7 mouse cellular contexts compared by ENCODE assay signal in genomic region chr8:124020439-124021236, GRCm38 (mm10). TPM values are rescaled to one million over a fixed set of nuclear protein-coding genes. Genes with fewer than 3 reads are reported as not detected.
DNase-seq lines count a peak whose midpoint lies in the region; TF ChIP-seq lines count a peak whose summit lies in the region.

No protein-coding gene starts in this region.

- H3K9me3 ChIP-seq in CH12.LX (replicated peaks; ENCODE audit: low read length) = no peaks in the 10 kb centered on the region
- no peaks in the 10 kb centered on the region for H3K9me3 ChIP-seq in erythroblast, embryonic 14.5 days (ENCODE audit: control insufficient read depth, low read length)
- H3K9me3 ChIP-seq in hindbrain, embryonic 10.5 days = no peaks in the 10 kb centered on the region
- no peaks in the 10 kb centered on the region for H3K9me3 ChIP-seq in limb, embryonic 10.5 days (replicated peaks)
- H3K9me3 ChIP-seq in midbrain, embryonic 10.5 days (replicated peaks) = no peaks in the 10 kb centered on the region

- H3K9ac ChIP-seq in CH12.LX (ENCODE audit: insufficient read depth, low read depth) = peak overlapping the region; percentile 91

- peak overlapping the region; percentile 83 for H3K4me2 ChIP-seq in CH12.LX (ENCODE audit: insufficient read depth, low read depth, poor library complexity, severe bottlenecking)

- H3K4me1 ChIP-seq in CH12.LX (ENCODE audit: control insufficient read depth in 1 of 2, insufficient read depth in 2 of 2) = peaks cover 7 to 56% of the 10 kb centered on the region in 2 experiments; a peak in 3 of 4 replicates
- peaks cover 73% of the 10 kb centered on the region for H3K4me1 ChIP-seq in erythroblast, embryonic 14.5 days (ENCODE audit: control insufficient read depth)
- H3K4me1 ChIP-seq in hindbrain, embryonic 10.5 days (replicated peaks) = peaks cover 39% of the 10 kb centered on the region
- H3K4me1 ChIP-seq in limb, embryonic 10.5 days = peaks cover 27% of the 10 kb centered on the region
- peaks cover 37% of the 10 kb centered on the region for H3K4me1 ChIP-seq in midbrain, embryonic 10.5 days
- H3K4me1 ChIP-seq in small intestine, adult 2 months (ENCODE audit: control insufficient read depth, insufficient read depth, insufficient read length, low read length) = peaks cover 5% of the 10 kb centered on the region; the same call in 1 of the 2 replicates

- DNase-seq in CH12.LX (ENCODE audit: extremely low read depth) (peak; percentile 44), adipocyte (ENCODE audit: low spot score) (peak; percentile 40)
- no peak for DNase-seq in hindbrain, embryonic 10.5 days (ENCODE audit: low spot score)
- DNase-seq in limb, embryonic 10.5 days (ENCODE audit: low spot score) = peak; percentile 83
- no peak for DNase-seq in midbrain, embryonic 10.5 days (ENCODE audit: low spot score)

- no peak; the same call in 1 of the 2 replicates for TF ChIP-seq POLR2A in CH12.LX (IDR thresholded peaks at IDR 0.05; ENCODE audit: low read depth, low read length)
- TF ChIP-seq POLR2A in small intestine, adult 2 months (IDR thresholded peaks at IDR 0.05; ENCODE audit: low read depth, low read length) = no peak

- H3K27ac ChIP-seq in CH12.LX (ENCODE audit: insufficient read depth, low read depth) = peak overlapping the region; percentile 78
- peak overlapping the region; percentile 99 for H3K27ac ChIP-seq in hindbrain, embryonic 10.5 days
- H3K27ac ChIP-seq in limb, embryonic 10.5 days = peak overlapping the region; percentile 98
- peak overlapping the region; percentile 98 for H3K27ac ChIP-seq in midbrain, embryonic 10.5 days (replicated peaks)
- H3K27ac ChIP-seq in small intestine, adult 2 months (ENCODE audit: insufficient read depth, low read depth, low read length) = peak overlapping the region; percentile 83

- TF ChIP-seq RAD21 in CH12.LX (IDR thresholded peaks at IDR 0.05; ENCODE audit: low read depth, low read length) = no peak

- peak overlapping the region; percentile 74 to 97 (median 91) for H3K4me3 ChIP-seq in CH12.LX (replicated peaks in 1 of 3; ENCODE audit: low read depth in 2 of 3, low read length in 2 of 3, poor library complexity in 1 of 3)
- H3K4me3 ChIP-seq in erythroblast, embryonic 14.5 days (replicated peaks) = peak overlapping the region; percentile 68
- peak overlapping the region; percentile 87 for H3K4me3 ChIP-seq in hindbrain, embryonic 10.5 days
- peak overlapping the region; percentile 86 for H3K4me3 ChIP-seq in limb, embryonic 10.5 days
- peak overlapping the region; percentile 85 for H3K4me3 ChIP-seq in midbrain, embryonic 10.5 days
- peak overlapping the region; percentile 89 for H3K4me3 ChIP-seq in small intestine, adult 2 months (ENCODE audit: low read depth, low read length)

- H3K79me2 ChIP-seq in CH12.LX (replicated peaks; ENCODE audit: control insufficient read depth, extremely low read depth, insufficient read depth, poor library complexity, severe bottlenecking) = peaks cover 65% of the 10 kb centered on the region

- WGBS in hindbrain, embryonic 10.5 days = 1% methylated on average over 76 of the region's 87 CpGs
- 1% methylated on average over 66 of the region's 87 CpGs for WGBS in limb, embryonic 10.5 days
- 4% methylated on average over 69 of the region's 87 CpGs for WGBS in midbrain, embryonic 10.5 days
- under 1% methylated on average over 65 of the region's 87 CpGs for WGBS in small intestine, adult 2 months

- dilution Hi-C loops in CH12.LX (cut with MboI; ENCODE audit: extremely low pct_ligation_motif_present, extremely low pct_unique_long_range_greater_than_20kb, low sequenced_read_pairs) = no loop called here

- no peaks in the 10 kb centered on the region for H3K27me3 ChIP-seq in CH12.LX (replicated peaks)
- H3K27me3 ChIP-seq in erythroblast, embryonic 14.5 days (ENCODE audit: control insufficient read depth) = no peaks in the 10 kb centered on the region
- H3K27me3 ChIP-seq in hindbrain, embryonic 10.5 days (ENCODE audit: insufficient read depth, poor library complexity, severe bottlenecking) = no peaks in the 10 kb centered on the region
- no peaks in the 10 kb centered on the region for H3K27me3 ChIP-seq in limb, embryonic 10.5 days (ENCODE audit: low read depth, poor library complexity, severe bottlenecking)
- H3K27me3 ChIP-seq in midbrain, embryonic 10.5 days (ENCODE audit: low read depth, poor library complexity, severe bottlenecking) = no peaks in the 10 kb centered on the region
- H3K27me3 ChIP-seq in small intestine, adult 2 months (ENCODE audit: control insufficient read depth, insufficient read depth, low read length) = no peaks in the 10 kb centered on the region

- peaks cover 10 to 46% of the 10 kb centered on the region in 2 experiments for H3K36me3 ChIP-seq in CH12.LX (replicated peaks in 1 of 2; ENCODE audit: control insufficient read depth in 1 of 2, insufficient read depth in 1 of 2, low read length in 1 of 2)
- H3K36me3 ChIP-seq in erythroblast, embryonic 14.5 days (ENCODE audit: control insufficient read depth) = peaks cover 67% of the 10 kb centered on the region
- H3K36me3 ChIP-seq in hindbrain, embryonic 10.5 days = peaks cover 22% of the 10 kb centered on the region
- peaks cover 30% of the 10 kb centered on the region for H3K36me3 ChIP-seq in limb, embryonic 10.5 days
- peaks cover 29% of the 10 kb centered on the region for H3K36me3 ChIP-seq in midbrain, embryonic 10.5 days
- peaks cover 8% of the 10 kb centered on the region for H3K36me3 ChIP-seq in small intestine, adult 2 months (ENCODE audit: control insufficient read depth, insufficient read depth, low read length)

- in situ Hi-C loops in CH12.LX (cut with MboI; ENCODE audit: low pct_ligation_motif_present, low pct_unique_long_range_greater_than_20kb, low sequenced_read_pairs) = no loop called here

- TF ChIP-seq CTCF in CH12.LX (conservative IDR thresholded peaks at IDR 0.05 in 1 of 2, IDR thresholded peaks at IDR 0.05 in 1 of 2; ENCODE audit: low read depth in 2 of 2, low read length in 2 of 2) = no peak
- TF ChIP-seq CTCF in small intestine, adult 2 months (IDR thresholded peaks at IDR 0.05; ENCODE audit: extremely low read depth, insufficient read length, insufficient replicate concordance, low read depth, low read length) = no peak

- no peak for TF ChIP-seq EP300 in CH12.LX (IDR thresholded peaks at IDR 0.05; ENCODE audit: low read length)

TF ChIP-seq in CH12.LX, 34 proteins besides CTCF, POLR2A, EP300 and RAD21 (continues in another document):
- TF ChIP-seq JUND (conservative IDR thresholded peaks at IDR 0.05; ENCODE audit: low read depth, low read length) (no peak), NELFE (IDR thresholded peaks at IDR 0.05; ENCODE audit: low read depth, low read length) (no peak; the same call in none of the 2 replicates), ZKSCAN1 (IDR thresholded peaks at IDR 0.05; ENCODE audit: borderline replicate concordance, low read depth, low read length) (no peak), ZMIZ1 (IDR thresholded peaks at IDR 0.05; ENCODE audit: low read depth, low read length) (no peak), ELF1 (IDR thresholded peaks at IDR 0.05; ENCODE audit: low read depth, low read length) (no peak), ETS1 (conservative IDR thresholded peaks at IDR 0.05; ENCODE audit: low read depth, low read length) (no peak), MEF2A (IDR thresholded peaks at IDR 0.05; ENCODE audit: borderline replicate concordance, low read depth, low read length) (no peak), SMC3 (IDR thresholded peaks at IDR 0.05; ENCODE audit: low read depth, low read length) (no peak), TCF12 (IDR thresholded peaks at IDR 0.05; ENCODE audit: low read depth, low read length) (no peak), POLR2AphosphoS2 (IDR thresholded peaks at IDR 0.05; ENCODE audit: low read depth, low read length) (no peak), KAT2A (IDR thresholded peaks at IDR 0.05; ENCODE audit: insufficient replicate concordance, low read length) (no peak), JUN (IDR thresholded peaks at IDR 0.05; ENCODE audit: insufficient read depth, low read depth, low read length) (no peak), CHD2 (IDR thresholded peaks at IDR 0.05; ENCODE audit: low read length) (no peak), SIN3A (IDR thresholded peaks at IDR 0.05; ENCODE audit: low read length) (no peak), MAFK (IDR thresholded peaks at IDR 0.05; ENCODE audit: insufficient replicate concordance, low read length) (no peak), UBTF (IDR thresholded peaks at IDR 0.05; ENCODE audit: low read depth, low read length) (peak; percentile 69; the same call in 1 of the 2 replicates)

RNA-seq across cellular contexts. Expression of gene Taf5l, which starts 0.6 kb away (rescaled TPM):
- total RNA-seq in CH12.LX (2012; rRNA removed) = 54.2 and 62.2 TPM in 2 replicates
- 68.1 and 75.8 TPM in 2 replicates for total RNA-seq in CH12.LX (2014; rRNA removed)
- 53.9 and 63.0 TPM in 2 replicates for polyA plus RNA-seq in CH12.LX (2012; ENCODE audit: insufficient read length, low read depth)
- polyA plus RNA-seq in erythroblast, embryonic 14.5 days (2012) = 1.8 TPM in 2 replicates
- 37.8 and 40.2 TPM in 2 replicates for polyA plus RNA-seq in hindbrain, embryonic 10.5 days (2016; fragmentation: Nextera tagmentation; extraction: Ambion mirVana)
- polyA plus RNA-seq in limb, embryonic 10.5 days (2016; fragmentation: Nextera tagmentation; extraction: Ambion mirVana) = 49.7 and 52.8 TPM in 2 replicates
- polyA plus RNA-seq in midbrain, embryonic 10.5 days (2016; fragmentation: Nextera tagmentation; extraction: Ambion mirVana) = 39.5 and 41.6 TPM in 2 replicates
- 15.3 and 29.2 TPM in 2 replicates for polyA plus RNA-seq in small intestine, adult 2 months (2012; rRNA removed)

RNA-seq across cellular contexts. Expression of gene Urb2, which starts 0.7 kb away (rescaled TPM):
- total RNA-seq in CH12.LX (2012; rRNA removed) (26.4 and 33.7 TPM in 2 replicates), CH12.LX (2014; rRNA removed) (32.4 and 33.9 TPM in 2 replicates)
- polyA plus RNA-seq in CH12.LX (2012; ENCODE audit: insufficient read length, low read depth) = 22.7 and 27.9 TPM in 2 replicates
- 0.09 and 0.17 TPM in 2 replicates for polyA plus RNA-seq in erythroblast, embryonic 14.5 days (2012)
- 6.8 and 7.1 TPM in 2 replicates for polyA plus RNA-seq in hindbrain, embryonic 10.5 days (2016; fragmentation: Nextera tagmentation; extraction: Ambion mirVana)
- 8.4 and 8.9 TPM in 2 replicates for polyA plus RNA-seq in limb, embryonic 10.5 days (2016; fragmentation: Nextera tagmentation; extraction: Ambion mirVana)
- 6.7 and 7.1 TPM in 2 replicates for polyA plus RNA-seq in midbrain, embryonic 10.5 days (2016; fragmentation: Nextera tagmentation; extraction: Ambion mirVana)
- 1.4 and 2.5 TPM in 2 replicates for polyA plus RNA-seq in small intestine, adult 2 months (2012; rRNA removed)

RNA-seq across cellular contexts. Expression of gene Abcb10, which starts 37.7 kb away (rescaled TPM):
- 8.0 and 8.1 TPM in 2 replicates for total RNA-seq in CH12.LX (2012; rRNA removed)
- total RNA-seq in CH12.LX (2014; rRNA removed) = 8.5 and 8.9 TPM in 2 replicates
- polyA plus RNA-seq in CH12.LX (2012; ENCODE audit: insufficient read length, low read depth) = 7.3 and 8.1 TPM in 2 replicates
- 12.9 and 15.2 TPM in 2 replicates for polyA plus RNA-seq in erythroblast, embryonic 14.5 days (2012)
- polyA plus RNA-seq in hindbrain, embryonic 10.5 days (2016; fragmentation: Nextera tagmentation; extraction: Ambion mirVana) = 19.5 and 21.4 TPM in 2 replicates
- polyA plus RNA-seq in limb, embryonic 10.5 days (2016; fragmentation: Nextera tagmentation; extraction: Ambion mirVana) = 19.3 and 20.3 TPM in 2 replicates
- polyA plus RNA-seq in midbrain, embryonic 10.5 days (2016; fragmentation: Nextera tagmentation; extraction: Ambion mirVana) = 18.5 and 19.3 TPM in 2 replicates
- 15.3 and 18.2 TPM in 2 replicates for polyA plus RNA-seq in small intestine, adult 2 months (2012; rRNA removed)

Comparison
In these comparisons a context has a peak if more than half of its experiments do, and no peak if none do; other contexts are left out.
1. DNase-seq: peak in CH12.LX (single experiment), adipocyte (single experiment) and limb, embryonic 10.5 days (single experiment); none in hindbrain, embryonic 10.5 days (single experiment) and midbrain, embryonic 10.5 days (single experiment).
2. Peak in every context shown above with its lines, with median percentiles within 50 percentile points of each other: H3K27ac ChIP-seq and H3K4me3 ChIP-seq.